Mouse (Mus musculus) naive thymus-derived CD4-positive, alpha-beta T cell, adult 2 months (primary cell): ENCODE data around the gene Erc2.

Experiments used
- DNase-seq: peaks from one replicate; pipeline ENCODE4 v3.0.0-alpha.2; 2011; ENCODE audit warnings: low read depth

The Erc2 gene

DNA sequence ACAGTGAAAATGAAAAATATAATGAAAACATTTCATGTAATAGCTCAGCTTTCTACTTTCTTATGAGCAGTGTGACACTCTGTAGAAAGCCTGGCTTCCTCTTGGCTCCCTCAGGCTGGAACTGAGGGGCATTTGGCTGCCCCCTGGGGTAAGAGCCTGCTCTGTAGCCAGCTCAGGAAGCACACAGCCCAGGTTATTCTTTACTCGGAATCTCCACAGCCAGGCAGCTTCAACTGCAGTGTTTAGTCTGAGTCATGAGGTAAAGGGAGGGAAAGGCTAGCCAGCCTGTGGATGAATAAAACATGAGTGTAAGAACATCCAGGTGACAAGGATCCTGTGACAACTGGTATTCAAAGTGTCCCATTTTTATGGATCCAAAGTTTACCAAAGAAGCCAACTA, 323.0 kb downstream of the Erc2 start:
- DNase-seq: no peak

DNA sequence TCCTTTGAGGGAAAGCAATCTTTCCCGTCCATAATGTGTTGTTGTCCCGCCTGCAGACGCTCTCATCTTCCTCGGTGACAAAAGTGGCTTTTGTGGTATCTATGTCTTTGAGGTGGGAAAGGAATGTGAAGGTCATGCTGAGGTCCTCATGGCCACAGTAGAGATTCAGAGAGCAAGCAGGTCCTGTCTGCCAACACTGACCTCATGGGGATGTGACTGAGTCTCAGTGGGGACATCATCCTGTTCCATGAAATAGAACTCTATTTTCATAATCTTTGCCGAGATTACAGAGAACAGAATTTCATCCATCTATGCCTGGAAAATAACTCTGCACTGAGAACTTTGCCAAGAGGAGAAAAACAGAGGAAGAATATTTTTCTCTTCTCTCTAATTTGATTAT, 324.0 kb downstream of the Erc2 start:
- DNase-seq: no peak

DNA sequence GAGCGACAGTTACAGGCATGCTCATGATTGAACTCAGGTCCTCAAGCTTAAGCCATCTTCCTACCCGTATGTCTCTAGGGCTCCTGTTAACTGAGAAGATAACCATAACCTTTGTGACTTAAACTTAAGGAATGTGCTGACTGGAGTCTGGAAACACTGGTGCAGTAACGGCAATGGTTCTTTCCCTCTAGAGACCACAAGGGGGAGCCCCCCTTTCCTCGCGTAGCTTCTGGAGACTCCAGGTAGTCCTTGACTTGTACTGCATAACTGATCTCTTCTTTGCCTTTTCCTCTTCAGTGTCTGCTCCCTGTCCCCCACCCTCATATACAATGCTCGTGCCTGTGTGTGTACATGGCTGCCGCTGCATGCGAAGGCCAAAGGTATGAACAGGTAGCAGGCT, 326.2 kb downstream of the Erc2 start:
- DNase-seq: no peak

DNA sequence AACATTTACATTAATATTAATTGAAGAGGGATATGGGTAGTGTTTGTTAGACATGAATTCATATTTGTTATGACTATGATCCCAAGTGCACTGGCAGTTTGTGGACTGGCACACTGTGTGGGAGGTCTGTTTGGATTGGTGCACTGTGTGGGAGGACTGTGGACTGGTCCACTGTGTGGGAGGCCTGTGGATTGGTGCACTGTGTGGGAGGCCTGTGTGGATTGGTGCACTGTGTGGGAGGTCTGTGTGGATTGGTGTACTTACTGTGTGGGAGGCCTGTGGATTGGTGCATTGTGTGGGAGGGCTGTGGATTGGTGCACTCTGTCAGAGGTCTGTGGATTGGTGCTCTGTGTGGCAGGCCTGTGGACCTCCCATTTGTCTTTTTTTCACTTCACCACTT, 331.6 kb downstream of the Erc2 start:
- no peak for DNase-seq

DNA sequence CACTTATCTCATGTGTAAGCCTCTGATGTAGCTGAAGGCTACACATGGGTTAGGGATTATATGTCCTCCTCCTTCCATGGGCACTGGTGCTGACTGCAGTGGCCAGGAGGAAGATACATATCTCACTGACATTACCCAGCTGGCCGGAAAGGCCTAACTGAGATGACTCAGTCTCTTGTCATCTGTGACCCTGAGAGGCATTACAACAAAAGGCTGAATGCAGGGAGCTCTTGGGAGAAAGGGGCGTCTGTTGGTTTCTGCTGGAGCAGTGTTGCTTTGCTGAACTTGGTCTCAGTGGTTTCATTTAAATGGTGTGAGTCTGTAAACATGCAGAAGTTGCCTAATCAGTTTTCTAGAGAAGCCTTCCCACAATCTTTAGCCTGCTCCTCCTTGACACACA, 334.6 kb downstream of the Erc2 start:
- no peak for DNase-seq

DNA sequence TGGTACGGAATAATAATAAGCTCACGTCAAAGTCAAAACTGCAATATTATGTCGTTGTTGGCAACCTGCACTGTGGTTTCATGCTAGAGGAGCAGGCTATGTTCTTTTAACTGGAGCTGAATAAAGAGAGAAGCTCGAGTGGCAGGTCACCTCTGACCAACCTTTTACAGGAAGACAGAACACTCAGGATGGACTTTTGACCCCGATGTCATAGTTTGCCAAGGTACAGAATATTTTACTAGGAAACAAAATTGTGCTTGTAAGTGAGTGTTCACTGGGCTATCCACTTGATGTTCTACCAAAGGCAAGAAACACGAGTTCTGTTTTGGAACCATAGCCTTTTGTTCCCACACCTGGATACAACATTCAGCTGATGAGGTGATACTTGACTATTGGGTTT, 351.5 kb downstream of the Erc2 start:
- DNase-seq: no peak

DNA sequence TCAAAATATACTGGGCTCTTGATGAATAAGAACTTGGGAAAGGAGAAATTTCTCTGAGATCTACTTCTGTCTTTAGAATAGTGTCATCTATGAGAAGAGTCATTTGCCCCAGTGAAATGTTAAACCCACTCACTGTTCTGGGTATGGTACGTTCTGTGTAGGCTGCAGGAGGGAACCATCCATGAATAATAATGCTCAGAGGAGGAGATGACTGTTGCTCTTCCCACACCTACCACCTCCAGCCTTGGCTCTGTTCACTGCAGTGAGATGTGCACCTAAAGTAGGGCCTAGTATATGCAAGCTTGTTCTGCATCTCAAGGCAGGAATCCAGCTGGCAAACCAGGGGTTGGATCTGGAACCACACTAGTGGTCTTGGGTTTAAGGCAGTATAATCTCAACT, 353.4 kb downstream of the Erc2 start:
- no peak for DNase-seq

DNA sequence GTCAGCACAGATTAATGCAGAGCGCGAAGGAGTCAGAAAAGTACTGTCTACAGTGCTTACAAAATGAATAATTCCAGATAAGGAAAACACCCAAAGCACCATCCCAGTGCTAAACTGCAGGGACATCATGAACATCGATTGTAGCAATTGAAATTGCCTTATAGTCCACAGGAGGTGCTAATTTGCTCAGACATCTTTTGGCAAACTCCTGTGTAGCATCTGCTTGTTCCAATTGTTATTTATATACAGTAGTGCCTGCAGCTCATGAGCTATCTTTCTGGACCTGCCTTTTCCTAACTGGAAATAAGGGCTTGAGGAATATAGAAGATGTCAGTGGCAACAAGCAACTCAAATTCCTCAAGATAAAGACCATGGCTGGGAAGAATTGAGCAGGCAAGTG, 362.5 kb downstream of the Erc2 start:
- DNase-seq: no peak

DNA sequence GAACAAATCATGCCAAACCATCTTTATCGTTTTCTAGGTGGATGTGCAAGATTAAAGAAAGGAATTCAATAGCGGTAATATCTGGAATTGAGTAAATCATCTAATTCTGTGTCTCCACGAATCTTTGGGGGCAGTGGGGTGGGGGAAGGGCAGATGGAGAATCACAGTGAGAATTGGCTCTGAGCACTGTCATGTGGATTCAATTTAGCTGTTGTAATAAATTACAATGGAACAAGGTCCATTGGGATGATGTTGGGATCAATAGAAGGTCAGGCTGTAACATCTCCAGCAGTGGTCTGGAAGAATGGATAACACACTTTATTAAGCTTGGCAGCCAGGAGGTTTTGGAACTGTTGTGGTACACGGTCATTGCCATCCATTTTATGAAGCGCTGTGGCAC, 363.0 kb downstream of the Erc2 start:
- no peak for DNase-seq

DNA sequence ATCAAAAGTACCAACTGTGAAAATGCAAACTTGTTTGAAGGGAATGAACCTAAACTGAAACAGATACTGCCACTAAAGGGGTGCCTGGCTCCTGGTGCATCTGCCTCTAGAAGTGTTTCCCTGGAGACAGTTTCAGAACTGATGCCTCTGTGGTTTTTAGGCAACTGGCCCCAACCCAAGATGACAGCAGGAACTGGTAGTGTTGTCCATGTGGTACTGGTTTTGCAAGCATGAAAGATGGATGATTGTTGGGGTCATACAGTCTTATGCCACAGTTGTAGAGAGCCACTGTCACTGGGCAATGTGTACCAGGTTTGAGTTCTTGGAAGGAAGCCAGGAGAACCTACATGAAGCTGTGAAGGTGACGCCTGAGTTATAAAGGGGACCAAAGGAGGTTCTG, 365.2 kb downstream of the Erc2 start:
- DNase-seq: no peak

DNA sequence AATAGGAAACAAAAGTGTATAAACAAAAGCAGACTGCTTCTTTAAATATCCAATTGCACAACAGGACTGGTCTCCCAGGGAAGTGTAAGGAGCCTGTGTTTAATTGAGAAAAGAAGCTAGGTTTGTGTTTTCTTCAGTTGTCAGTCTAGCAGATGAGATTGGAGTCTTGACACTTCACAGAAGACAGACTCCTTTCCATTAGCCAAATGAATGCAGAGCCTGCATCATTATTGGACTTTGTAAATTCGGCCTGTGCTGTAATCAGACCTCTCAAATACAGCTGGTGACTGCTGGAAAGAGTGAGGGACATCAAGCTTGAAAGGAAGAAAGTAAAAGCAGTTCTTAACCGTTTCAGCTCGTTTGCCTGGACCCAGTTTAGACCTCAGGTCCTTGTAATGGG, 376.3 kb downstream of the Erc2 start:
- DNase-seq: no peak

DNA sequence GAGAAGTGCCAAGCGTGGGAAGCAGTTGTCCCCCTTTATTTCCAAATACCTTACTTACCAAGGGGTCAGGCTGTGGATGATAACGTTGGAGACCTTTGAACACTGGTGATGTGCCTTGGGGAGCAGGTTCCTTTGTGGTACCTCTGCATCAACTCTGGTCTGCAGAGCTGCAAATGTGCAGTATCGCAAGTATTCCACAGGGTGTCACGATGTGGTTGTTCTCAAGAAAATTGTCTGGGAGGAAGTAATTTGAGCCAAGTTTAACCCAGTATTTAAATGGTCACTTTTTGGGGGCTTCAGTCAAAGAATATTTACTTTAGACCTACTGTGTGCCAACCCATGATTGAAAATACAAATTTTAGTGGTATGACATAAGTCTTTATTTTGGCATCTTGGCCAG, 381.8 kb downstream of the Erc2 start:
- no peak for DNase-seq

DNA sequence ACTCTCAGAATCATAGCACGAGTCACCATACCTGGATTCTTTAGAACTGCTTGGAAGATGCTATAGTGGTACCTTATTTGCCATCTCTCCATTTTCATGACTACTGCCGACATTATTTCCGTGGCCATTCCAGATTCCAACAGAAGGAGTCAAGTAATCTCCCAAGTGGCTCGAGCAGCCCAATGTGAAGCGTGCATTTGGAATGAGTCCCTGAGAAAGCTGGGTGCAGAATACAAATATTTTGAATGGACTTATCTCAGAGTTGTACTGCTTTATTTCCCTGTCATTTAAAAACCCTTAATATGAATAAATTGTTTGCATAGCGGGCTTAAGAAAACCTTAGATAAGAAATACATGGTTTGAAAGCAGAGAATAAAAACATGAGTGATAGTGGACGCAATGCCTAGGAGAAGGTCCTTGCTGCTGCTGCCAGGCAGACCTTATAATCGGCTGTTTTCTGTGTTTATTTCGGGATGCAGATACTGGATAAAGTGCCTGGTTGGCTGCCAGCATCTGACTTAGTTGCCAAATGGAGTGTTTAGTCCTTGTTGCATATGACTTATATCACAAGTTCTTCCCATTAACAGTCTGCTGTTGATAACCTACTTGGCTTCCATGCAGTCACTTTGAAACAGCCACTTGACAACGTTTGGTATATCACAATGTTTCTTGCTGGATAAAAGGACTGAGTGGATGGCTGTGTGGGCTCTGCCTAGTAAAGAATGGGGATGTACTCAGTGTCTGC, 388.5 kb downstream of the Erc2 start:
- DNase-seq: no peak

DNA sequence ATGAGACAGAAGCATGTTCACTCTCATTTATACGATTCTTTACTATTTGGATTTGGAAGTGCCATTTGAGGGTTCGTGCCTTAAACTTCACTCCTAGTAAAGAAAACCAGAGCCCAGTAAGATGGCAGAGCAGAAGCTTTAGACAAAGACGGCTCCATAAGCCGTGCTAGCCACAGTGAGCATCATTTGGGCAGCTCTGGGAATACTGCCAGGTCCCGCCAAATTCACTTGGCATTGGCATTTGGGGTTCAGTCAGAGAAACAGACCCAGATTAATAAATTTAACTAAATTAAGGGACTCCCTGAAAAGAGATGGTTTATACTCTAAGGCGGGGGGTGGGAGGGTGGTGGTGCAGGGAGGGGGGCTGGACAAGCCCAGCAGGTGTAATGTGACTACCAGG, 401.0 kb downstream of the Erc2 start:
- DNase-seq: no peak

DNA sequence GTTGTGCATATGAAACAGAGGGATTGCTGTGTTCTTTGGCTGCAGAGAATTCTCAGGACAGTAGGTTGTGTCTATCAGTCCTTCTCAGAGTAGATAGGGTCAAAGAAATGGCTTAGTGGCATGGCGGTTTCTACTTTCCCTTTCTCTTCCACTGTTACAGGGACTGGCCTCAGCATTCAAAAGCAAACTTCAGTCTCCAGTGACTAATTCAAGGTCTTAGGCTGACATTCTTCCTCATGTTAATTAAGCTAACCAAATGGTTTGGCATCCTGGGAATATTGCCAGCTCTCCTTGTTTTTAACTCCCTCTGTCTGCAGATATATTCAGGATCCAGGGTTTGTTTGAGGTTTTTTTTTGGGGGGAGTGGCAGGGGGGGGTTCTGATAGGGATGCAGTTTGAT, 408.6 kb downstream of the Erc2 start:
- DNase-seq: no peak

DNA sequence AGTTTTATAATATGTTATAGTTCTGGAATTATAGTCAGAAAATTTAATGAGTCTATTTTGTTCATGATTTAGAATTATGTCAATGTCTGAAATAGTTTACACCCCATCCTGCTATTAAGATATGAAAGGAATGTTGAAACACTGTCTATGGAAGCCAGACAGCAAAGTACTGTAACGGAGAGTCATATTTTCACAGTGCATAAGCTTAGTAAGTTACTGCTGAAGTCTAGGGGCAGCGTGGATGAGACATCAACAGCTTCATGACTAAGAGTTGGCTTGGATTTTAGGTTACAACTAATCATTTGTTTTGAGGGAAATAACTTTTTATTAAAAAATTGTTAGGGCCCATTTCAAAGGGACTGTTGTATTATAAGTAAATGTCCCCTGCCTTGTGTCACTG, 412.8 kb downstream of the Erc2 start:
- DNase-seq: no peak

DNA sequence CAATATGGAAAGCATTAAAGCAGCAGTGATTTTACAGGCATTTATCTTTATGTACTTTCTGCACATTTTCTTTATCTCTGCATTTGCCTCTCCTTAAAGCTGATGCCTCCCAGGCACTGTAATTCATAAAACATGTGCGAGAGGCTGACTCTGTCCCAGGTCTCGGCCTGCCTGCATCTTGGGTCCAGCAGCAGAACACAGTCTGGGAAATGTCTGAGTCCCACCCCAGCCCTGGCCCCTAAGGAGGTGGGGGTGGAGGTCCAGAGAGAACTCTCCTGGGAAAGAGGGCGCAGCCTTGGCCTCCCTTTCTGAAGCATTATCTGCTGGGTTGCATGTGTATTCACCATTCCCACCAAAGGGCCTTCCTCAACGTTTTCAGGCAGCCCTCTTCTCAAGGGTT, 420.9 kb downstream of the Erc2 start:
- no peak for DNase-seq

DNA sequence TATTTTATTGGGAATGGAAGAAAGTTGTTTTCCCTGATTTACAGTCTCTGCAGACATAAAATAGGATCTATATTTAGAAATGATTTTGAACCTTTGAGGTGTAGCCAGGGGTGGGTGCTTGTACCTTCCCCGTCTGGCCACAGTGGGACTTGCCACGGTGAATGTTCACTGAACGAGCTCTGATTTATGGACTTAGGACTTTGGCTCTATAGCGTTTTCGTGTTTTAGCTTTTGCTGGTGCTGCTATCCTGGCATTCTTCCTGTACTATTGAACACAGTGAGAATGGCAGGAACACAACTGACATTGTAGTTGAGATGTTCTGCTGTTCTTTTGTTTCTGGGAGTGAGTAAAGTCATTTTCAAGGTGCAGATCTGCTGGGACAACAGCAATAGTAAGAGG, 429.4 kb downstream of the Erc2 start:
- no peak for DNase-seq

DNA sequence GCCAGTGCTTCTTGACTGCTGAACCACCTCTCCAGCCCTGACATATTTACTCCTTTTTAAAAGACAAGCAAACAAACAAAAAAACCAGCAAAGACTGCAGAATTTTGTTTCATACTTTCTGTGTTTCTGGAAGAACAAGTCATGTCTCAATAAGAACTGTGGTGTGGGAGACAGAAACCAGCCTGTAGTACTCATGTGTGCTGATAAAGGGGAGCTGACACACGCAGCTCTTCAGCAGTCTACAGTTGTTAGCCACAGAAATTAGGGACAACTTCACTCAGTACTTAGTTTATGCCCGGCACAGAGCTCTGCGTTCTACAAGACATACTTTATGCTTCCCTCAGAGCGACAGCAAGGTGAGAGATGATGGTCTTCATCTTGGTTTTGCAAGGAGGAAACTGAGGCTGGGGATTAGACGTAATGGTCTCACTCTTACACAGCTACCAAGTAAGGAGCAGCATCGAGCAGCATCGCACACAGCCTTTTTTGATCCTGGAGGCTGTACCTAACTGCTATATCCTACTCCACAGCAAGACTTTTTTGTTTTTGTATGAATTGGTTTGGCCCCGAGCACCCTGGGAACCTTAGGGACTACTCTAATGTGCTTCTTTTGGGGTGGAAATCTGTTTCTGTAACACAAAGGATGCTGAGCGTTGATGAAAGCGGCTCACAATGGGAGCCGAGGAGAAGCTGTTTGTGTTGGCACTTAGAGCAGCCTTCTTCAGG, 435.1 kb downstream of the Erc2 start:
- DNase-seq: no peak

DNA sequence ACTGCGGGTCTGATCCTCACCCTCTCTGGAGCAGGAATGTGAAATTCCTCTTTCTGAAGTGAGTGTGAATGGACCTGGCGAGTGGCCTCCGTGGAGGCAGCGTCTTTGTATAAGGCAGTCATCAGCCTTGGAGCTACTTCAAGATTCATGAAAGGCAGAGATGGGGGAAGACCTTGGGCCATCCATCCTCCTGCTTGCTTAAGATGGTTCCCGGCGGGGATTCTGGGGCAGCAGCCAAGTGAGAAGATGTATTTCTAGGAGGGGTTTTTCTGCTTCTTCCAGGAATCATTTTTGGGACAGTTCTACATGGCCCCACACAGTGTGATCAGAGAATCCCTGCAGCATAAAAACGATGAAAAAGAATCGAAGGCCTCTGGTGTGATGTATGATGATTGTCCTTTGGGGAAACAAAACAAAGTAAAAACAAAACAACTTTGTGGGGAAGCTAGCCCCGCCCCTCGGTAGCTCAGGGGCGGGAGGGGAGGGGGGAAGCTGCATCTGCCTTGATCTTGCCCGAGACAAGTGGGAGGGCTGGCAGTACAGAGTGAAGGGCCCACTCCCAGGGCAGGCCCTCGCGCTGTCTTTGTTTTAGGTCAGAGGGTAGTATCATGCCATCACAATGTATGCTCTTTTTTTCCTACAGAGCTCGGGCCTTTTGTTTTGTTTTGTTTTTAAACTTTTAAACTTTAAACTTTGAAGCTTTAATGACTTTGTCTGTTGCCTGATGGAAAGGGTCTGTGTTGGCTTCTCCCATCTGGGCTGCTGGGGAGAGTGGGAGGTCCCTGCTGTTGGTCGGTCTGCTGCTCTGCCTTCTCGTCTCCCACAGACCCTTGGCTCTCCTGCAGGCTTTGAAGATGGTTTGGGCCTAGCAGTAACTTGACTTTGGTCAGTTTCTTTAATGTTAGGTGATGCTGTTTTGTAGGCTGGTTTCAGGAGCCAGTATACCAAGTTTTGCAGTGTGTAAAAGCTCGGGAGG, 435.9 kb downstream of the Erc2 start:
- DNase-seq: no peak

DNA sequence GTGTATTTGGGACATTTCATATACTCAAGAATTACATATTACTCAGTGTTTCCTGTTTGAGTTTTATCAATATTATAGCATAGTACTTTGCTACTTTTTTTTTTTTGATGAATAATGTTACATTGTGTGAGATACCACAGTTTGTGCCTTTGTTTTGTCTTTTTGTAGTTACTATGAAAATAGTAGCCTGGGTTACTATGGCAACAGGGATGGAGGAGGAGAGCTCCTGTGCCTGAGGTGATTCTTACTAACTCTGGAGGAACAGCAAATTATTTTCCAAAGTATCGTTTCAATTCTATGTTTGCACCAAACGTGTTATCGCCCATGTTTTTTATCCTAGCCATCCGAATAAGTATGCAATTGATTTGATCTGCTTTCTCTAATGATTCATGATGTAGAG, 438.7 kb downstream of the Erc2 start:
- no peak for DNase-seq

DNA sequence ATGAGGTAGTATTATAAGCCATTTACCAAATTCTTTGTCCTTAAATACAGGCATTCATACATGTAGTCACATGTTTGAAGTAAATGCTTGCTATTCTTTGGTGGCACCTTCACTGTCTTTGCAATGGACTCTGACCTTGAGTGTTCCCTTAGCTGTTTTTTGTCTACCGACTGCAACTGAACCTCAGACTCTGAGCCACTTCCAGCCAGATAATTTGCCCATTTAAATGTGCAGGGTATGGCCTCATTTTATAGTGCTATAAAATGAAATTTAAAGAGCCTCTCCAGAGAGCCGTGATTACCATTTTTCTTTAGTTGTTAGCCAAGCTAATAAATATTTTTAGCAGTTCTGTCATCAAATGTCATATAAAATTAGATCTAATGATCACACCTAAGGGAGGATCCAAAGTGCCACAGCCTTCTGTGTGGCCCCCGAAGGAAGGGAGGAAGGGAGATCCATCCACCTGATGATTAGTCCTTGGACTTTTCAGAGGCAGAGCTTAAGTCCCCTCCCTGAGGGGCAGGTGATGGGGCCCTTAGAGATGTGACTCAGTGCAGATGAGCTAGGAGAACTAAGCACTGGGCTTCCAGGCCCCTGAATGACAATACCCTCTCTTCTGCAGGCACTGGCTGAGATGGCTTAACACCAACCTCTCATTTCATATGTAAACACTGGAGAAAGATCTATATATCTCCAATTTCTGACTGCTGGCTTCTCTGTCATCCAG, 439.6 kb downstream of the Erc2 start:
- DNase-seq: no peak
